Mouse (Mus musculus): Measurements from ENCODE around the gene Sparcl1. TPM values are rescaled to one million over a fixed set of nuclear protein-coding genes. Genes with fewer than 3 reads are reported as not detected.

The Sparcl1 gene
- polyA plus RNA-seq, 1 experiment, result 0.27 TPM

DNA sequence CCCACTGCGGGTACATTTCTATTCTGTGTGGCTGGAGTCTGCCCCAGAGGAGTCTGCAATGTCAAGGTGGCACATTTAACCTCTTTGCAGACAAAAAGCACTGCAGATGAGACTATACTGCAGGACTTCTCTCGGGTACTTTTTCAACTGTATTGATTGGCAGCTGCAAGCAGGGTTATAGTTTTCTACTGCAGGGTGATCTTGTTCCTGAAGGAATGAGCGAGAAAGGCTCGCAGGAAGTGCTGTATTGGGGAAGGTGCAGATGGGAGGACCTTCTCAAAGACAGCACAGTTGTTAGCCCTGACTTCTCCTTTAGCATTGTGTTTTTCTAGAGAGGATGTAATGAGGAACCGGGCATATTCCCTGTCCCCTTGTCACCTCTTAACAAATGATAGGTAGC, 1.0 kb downstream of the Sparcl1 start:
- TF ChIP-seq CTCF (IDR thresholded peaks at IDR 0.05; ENCODE audit: low read depth, low read length) (no peak), POLR2A (IDR thresholded peaks at IDR 0.05; ENCODE audit: borderline replicate concordance, low read depth, low read length) (no peak)
- Histone ChIP-seq H3K27ac (ENCODE audit: insufficient read depth, low read depth, low read length) (no peak overlapping the region), H3K4me1 (ENCODE audit: control insufficient read depth, insufficient read depth, low read length) (peaks cover 3% of the 10 kb centered on the region; the same call in 1 of the 2 replicates), H3K4me3 (ENCODE audit: insufficient read depth, low read length) (no peak overlapping the region)

DNA sequence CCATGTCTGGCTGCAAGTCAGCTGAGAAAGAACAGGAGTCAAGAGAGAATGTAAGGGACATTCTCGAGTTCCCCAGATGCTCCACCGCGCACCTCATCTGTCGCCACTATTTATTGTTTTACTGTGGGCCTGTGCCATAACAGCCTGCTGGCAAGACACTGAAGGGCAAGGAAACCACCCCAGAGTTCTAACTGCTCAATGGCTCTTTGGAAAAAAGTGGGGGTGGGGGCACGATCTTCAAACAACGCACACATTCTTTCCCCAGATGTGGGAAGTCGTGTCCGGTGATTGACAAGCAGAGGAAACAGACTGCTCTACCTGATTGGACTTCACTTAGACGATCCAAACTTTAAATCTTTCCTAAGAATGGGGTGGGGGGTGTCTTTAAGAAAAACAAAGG, 1.5 kb downstream of the Sparcl1 start:
- Histone ChIP-seq H3K27ac (ENCODE audit: insufficient read depth, low read depth, low read length) (no peak overlapping the region), H3K4me1 (ENCODE audit: control insufficient read depth, insufficient read depth, low read length) (peaks cover 3% of the 10 kb centered on the region; the same call in 1 of the 2 replicates), H3K4me3 (ENCODE audit: insufficient read depth, low read length) (no peak overlapping the region)
- TF ChIP-seq CTCF (IDR thresholded peaks at IDR 0.05; ENCODE audit: low read depth, low read length) (no peak), POLR2A (IDR thresholded peaks at IDR 0.05; ENCODE audit: borderline replicate concordance, low read depth, low read length) (no peak)

DNA sequence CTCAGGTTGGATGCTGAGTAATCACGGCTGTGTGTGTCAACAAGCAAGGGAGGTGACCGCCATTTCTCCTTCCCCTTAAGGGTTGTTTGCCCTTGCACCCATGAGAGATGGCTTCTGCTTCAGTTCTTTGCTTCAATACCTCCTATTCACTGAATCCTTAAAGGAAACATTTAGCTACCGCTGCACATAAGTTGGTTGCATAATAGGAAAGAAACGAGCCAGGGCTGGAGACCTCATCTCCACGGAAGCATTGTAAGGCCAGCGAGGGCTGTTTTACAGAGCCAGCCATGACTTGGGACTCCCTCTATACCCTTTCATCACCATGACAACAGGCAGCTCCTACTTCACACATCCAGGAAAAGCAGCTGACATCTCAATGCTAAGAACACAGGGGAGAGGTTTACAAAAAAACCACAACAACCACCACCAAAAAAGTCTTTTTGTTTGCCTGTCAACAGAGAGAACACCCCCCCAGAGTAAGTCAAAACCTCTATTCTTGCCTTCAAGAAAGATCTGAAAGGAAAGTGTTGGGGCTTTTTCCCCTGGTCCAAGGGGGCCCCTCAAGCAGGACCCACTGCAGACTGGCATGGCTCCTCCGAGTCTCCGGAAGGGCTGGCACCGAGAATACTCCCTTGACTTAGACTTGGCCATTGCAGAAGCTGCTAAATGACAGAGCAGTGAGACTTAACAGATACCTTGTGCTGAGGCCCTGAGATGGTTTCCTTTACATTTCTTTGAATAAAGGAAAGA, 3.2 kb downstream of the Sparcl1 start:
- H3K4me1 ChIP-seq (ENCODE audit: control insufficient read depth, insufficient read depth, low read length), result peaks cover 3% of the 10 kb centered on the region; the same call in 1 of the 2 replicates
- no peak overlapping the region for H3K27ac ChIP-seq (ENCODE audit: insufficient read depth, low read depth, low read length)
- TF ChIP-seq POLR2A (IDR thresholded peaks at IDR 0.05; ENCODE audit: borderline replicate concordance, low read depth, low read length) (no peak), CTCF (IDR thresholded peaks at IDR 0.05; ENCODE audit: low read depth, low read length) (no peak)
- no peak overlapping the region for H3K4me3 ChIP-seq (ENCODE audit: insufficient read depth, low read length)

DNA sequence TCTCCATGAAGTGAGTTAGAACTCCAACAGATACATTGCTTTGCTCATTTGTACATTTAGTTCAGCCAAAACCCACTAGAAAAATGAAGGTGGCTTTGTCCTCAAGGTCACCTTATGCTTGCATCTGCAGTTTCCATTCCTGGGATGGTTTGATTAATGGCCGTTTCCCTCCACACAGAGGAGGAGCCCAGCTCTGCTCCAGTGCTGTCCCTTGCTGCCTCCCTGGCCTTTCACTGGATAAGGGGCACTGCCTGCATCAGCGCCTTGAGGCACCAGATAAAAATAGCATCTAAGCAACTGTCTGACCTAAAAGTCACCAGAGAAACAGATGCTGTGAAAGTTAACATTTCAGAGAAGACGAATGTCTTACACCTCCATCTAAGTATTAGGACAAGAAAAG, 4.0 kb downstream of the Sparcl1 start:
- H3K27ac ChIP-seq (ENCODE audit: insufficient read depth, low read depth, low read length), result no peak overlapping the region
- TF ChIP-seq CTCF (IDR thresholded peaks at IDR 0.05; ENCODE audit: low read depth, low read length), result no peak
- no peak for TF ChIP-seq POLR2A (IDR thresholded peaks at IDR 0.05; ENCODE audit: borderline replicate concordance, low read depth, low read length)
- peaks cover 3% of the 10 kb centered on the region; the same call in 1 of the 2 replicates for H3K4me1 ChIP-seq (ENCODE audit: control insufficient read depth, insufficient read depth, low read length)
- no peak overlapping the region for H3K4me3 ChIP-seq (ENCODE audit: insufficient read depth, low read length)

- Histone ChIP-seq H3K27ac (ENCODE audit: insufficient read depth, low read depth, low read length) (no peak overlapping the region), H3K4me3 (ENCODE audit: insufficient read depth, low read length) (no peak overlapping the region), H3K4me1 (ENCODE audit: control insufficient read depth, insufficient read depth, low read length) (peaks cover 3% of the 10 kb centered on the region; the same call in 1 of the 2 replicates)
- TF ChIP-seq CTCF (IDR thresholded peaks at IDR 0.05; ENCODE audit: low read depth, low read length), result no peak
- no peak for TF ChIP-seq POLR2A (IDR thresholded peaks at IDR 0.05; ENCODE audit: borderline replicate concordance, low read depth, low read length)
Measured at GRCm38 (mm10) chr5:104108879-104109369, 4.6 kb downstream of the Sparcl1 start.

DNA sequence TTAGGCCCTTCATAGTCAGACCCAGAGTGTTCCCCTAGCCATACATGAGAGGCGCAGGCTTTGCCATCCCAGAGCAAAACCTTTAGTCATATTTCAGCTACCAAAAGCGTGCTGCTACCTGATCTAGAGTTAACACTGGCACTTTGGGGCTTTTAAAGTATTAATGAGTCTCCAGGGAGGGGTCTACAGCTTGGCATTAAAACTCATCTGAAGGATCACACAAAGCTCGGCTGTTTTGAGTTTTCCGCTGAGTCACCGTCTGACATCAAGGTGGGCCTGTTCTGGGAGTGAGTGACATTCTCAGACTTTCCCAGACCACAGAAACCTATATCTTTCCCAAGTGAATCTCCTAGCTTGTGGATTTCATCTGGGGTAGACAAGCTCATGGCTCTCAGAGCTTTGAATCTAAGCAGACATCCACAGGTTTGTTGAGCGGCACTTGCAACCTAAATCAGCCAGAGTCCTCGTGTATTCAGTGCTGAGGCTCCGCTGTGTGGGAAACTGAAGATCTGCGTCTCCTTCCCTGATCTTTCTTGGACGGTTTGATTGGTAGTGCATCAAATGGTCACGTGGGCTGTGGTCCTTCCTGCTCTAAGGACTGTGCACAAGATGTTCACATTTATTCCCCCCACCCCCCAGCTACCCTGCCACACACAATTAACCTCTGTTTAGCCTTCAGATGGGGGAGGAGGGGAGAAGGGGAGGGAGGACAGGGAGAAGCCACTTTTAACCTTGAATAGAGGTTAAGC, 5.2 kb downstream of the Sparcl1 start:
- TF ChIP-seq POLR2A (IDR thresholded peaks at IDR 0.05; ENCODE audit: borderline replicate concordance, low read depth, low read length), result no peak
- TF ChIP-seq CTCF (IDR thresholded peaks at IDR 0.05; ENCODE audit: low read depth, low read length), result no peak
- Histone ChIP-seq H3K4me1 (ENCODE audit: control insufficient read depth, insufficient read depth, low read length) (peaks cover 3% of the 10 kb centered on the region; the same call in 1 of the 2 replicates), H3K4me3 (ENCODE audit: insufficient read depth, low read length) (no peak overlapping the region), H3K27ac (ENCODE audit: insufficient read depth, low read depth, low read length) (no peak overlapping the region)

GRCm38 (mm10) chr5:104104111-104104510, 9.4 kb downstream of the Sparcl1 start:
- H3K4me1 ChIP-seq (ENCODE audit: control insufficient read depth, insufficient read depth, low read length), result no peaks in the 10 kb centered on the region
- TF ChIP-seq CTCF (IDR thresholded peaks at IDR 0.05; ENCODE audit: low read depth, low read length) (no peak), POLR2A (IDR thresholded peaks at IDR 0.05; ENCODE audit: borderline replicate concordance, low read depth, low read length) (no peak)
- no peak overlapping the region for H3K4me3 ChIP-seq (ENCODE audit: insufficient read depth, low read length)
- H3K27ac ChIP-seq (ENCODE audit: insufficient read depth, low read depth, low read length), result no peak overlapping the region

GRCm38 (mm10) chr5:104103171-104103570, 10.4 kb downstream of the Sparcl1 start:
- Histone ChIP-seq H3K4me1 (ENCODE audit: control insufficient read depth, insufficient read depth, low read length) (no peaks in the 10 kb centered on the region), H3K27ac (ENCODE audit: insufficient read depth, low read depth, low read length) (no peak overlapping the region), H3K4me3 (ENCODE audit: insufficient read depth, low read length) (no peak overlapping the region)
- TF ChIP-seq CTCF (IDR thresholded peaks at IDR 0.05; ENCODE audit: low read depth, low read length) (no peak), POLR2A (IDR thresholded peaks at IDR 0.05; ENCODE audit: borderline replicate concordance, low read depth, low read length) (no peak)

GRCm38 (mm10) chr5:104101678-104102531, 11.6 kb downstream of the Sparcl1 start:
- TF ChIP-seq POLR2A (IDR thresholded peaks at IDR 0.05; ENCODE audit: borderline replicate concordance, low read depth, low read length), result no peak
- TF ChIP-seq CTCF (IDR thresholded peaks at IDR 0.05; ENCODE audit: low read depth, low read length), result no peak
- H3K27ac ChIP-seq (ENCODE audit: insufficient read depth, low read depth, low read length), result no peak overlapping the region
- H3K4me1 ChIP-seq (ENCODE audit: control insufficient read depth, insufficient read depth, low read length), result no peaks in the 10 kb centered on the region
- no peak overlapping the region for H3K4me3 ChIP-seq (ENCODE audit: insufficient read depth, low read length)

Measured in bone marrow macrophage, adult 2 months (primary cell).